ENCODE assay signal across 8 mouse cellular contexts in the genomic region with DNA sequence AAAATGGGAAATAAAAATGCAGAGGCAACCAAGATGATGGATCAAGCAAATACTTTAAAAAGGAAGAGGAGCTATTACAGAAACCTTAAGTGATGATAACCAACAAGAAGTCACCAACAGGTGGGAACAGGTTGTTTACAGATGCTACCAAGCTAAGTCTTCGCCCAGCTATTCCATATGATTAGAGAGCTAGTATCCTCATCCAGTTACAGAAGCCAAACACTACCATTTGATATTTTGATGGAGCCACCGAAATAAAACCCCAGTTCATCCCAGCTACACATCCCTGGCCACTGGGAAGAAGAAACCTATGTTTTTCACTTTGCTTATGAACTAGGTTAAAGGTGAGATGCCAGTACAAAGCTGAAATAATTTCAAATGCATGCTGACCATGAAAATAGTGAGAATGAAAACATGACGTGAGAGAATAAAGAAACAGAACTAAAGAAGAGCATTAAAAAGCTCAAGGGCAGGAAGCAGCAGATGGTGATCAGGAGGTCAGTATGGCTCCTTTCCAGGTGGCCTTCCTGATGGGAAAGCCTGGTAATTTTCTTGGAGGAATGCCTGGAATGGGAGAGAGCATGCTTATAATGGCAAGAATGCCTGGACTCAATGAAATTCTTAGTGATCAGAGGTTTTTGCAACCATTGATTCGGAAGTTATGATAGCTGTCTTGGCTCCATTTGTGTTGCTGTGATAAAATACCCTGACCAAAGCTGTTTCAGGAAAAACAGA. TPM values are rescaled to one million over a fixed set of nuclear protein-coding genes. Genes with fewer than 3 reads are reported as not detected.
A peak's percentile ranks its signal among the peaks of the same experiment; 100 is the strongest.
DNase-seq lines count a peak whose midpoint lies in the region; ATAC-seq lines count a peak whose summit lies in the region.

No protein-coding gene starts in this region.

- intact Hi-C loops in heart, postnatal 25 days (cut with DNase I) = no loop called here

- no peak for ATAC-seq in megakaryocyte-erythroid progenitor cell, adult 5-6 weeks (replicated peaks; ENCODE audit: low FRiP score, low TSS enrichment, poor library complexity, severe bottlenecking)

- DNase-seq in heart, adult 8-10 months (ENCODE audit: low spot score) = peak; percentile 45
- no peak for DNase-seq in heart, postnatal 25 days (ENCODE audit: low spot score)
- DNase-seq in adrenal gland, postnatal 36 days = peak; percentile 7 to 36
- peak; percentile 91 to 93 for DNase-seq in cerebellum, postnatal 14 days
- DNase-seq in kidney, postnatal 14 days = peak; percentile 67
- DNase-seq in right cerebral cortex, postnatal 25 days = no peak
- DNase-seq in thymus, postnatal 36 days = no peak

RNA-seq across cellular contexts. Expression of a gene that starts 48.7 kb away (rescaled TPM):
- 10 to 100 TPM; 36.1 to 45.7 (median 40.7) TPM for total RNA-seq in heart, adult 8-10 months (2022)
- 10 to 100 TPM; 48.7 to 49.7 TPM for total RNA-seq in heart, postnatal 25 days (2021)
- 10 to 100 TPM; 44.8 to 48.5 TPM for total RNA-seq in adrenal gland, postnatal 36 days (2021)
- 0.35 and 2.2 TPM in 2 replicates for total RNA-seq in megakaryocyte-erythroid progenitor cell, adult 5-6 weeks (2014; fragmentation: Nextera tagmentation)
- 0.34 TPM in 1 of 2 replicates, not detected in the other for total RNA-seq in megakaryocyte-erythroid progenitor cell, adult 5-6 weeks (2017)

Comparison
In these comparisons a context has a peak if more than half of its experiments do, and no peak if none do; other contexts are left out.
1. DNase-seq: peak in heart, adult 8-10 months (single experiment), adrenal gland, postnatal 36 days (2 of 2), cerebellum, postnatal 14 days (2 of 2) and kidney, postnatal 14 days (single experiment); none in heart, postnatal 25 days (single experiment), right cerebral cortex, postnatal 25 days (single experiment) and thymus, postnatal 36 days (0 of 2).
2. RNA of a gene that starts 48.7 kb away (total RNA-seq): 48.7 to 49.7 TPM in heart, postnatal 25 days, 44.8 to 48.5 TPM in adrenal gland, postnatal 36 days and 36.1 to 45.7 TPM in heart, adult 8-10 months; 0.34 to 2.2 TPM in megakaryocyte-erythroid progenitor cell, adult 5-6 weeks; every median in the first group is over 10 times any median in the second.